Mouse (Mus musculus) midbrain, embryonic 14.5 days (tissue): Measurements from ENCODE around the gene Acad9. TPM values are rescaled to one million over a fixed set of nuclear protein-coding genes. Genes with fewer than 3 reads are reported as not detected.

ENCODE experiments used
- ATAC-seq: fragments of 200-750 bp; cut with Nextera tagmentation; 2 replicates; pipeline ENCODE4 v1.8.0; 2017; ENCODE audit warnings: moderate number of reproducible peaks, moderate library complexity; ENCODE audit not compliant: low FRiP score, low TSS enrichment
- DNase-seq: peaks from one replicate; pipeline ENCODE4 v3.0.0-alpha.2; 2015
- H3K27ac ChIP-seq: fragments of 300-500 bp; sonication (generic); replicated peaks from 2 replicates; pipeline ENCODE4 v1.5.1; 2014; ENCODE audit warnings: mild to moderate bottlenecking, low read depth, low read length, moderate library complexity
- H3K27me3 ChIP-seq: fragments of 300-500 bp; sonication (generic); 2 replicates; pipeline ENCODE4 v1.6.1; 2014; ENCODE audit warnings: low read length, control low read depth, mixed read lengths; ENCODE audit not compliant: control insufficient read depth, insufficient read depth
- H3K36me3 ChIP-seq: fragments of 300-500 bp; sonication (generic); 2 replicates; pipeline ENCODE4 v1.6.1; 2014; ENCODE audit warnings: low read length, control low read depth; ENCODE audit not compliant: control insufficient read depth, insufficient read depth
- H3K4me1 ChIP-seq: fragments of 300-500 bp; sonication (generic); 2 replicates; pipeline ENCODE4 v1.6.1; 2014; ENCODE audit warnings: mild to moderate bottlenecking, antibody characterized with exemption, low read length, control low read depth; ENCODE audit not compliant: control insufficient read depth, insufficient read depth
- H3K4me2 ChIP-seq: fragments of 300-500 bp; sonication (generic); 2 replicates; pipeline ENCODE4 v1.6.1; 2014; ENCODE audit warnings: mild to moderate bottlenecking, low read length, moderate library complexity
- H3K4me3 ChIP-seq: fragments of 300-500 bp; sonication (generic); replicated peaks from 2 replicates; pipeline ENCODE4 v1.5.1; 2014; ENCODE audit warnings: low read depth, low read length
- H3K9ac ChIP-seq: fragments of 300-500 bp; sonication (generic); replicated peaks from 2 replicates; pipeline ENCODE4 v1.6.1; 2014; ENCODE audit warnings: mild to moderate bottlenecking, low read length, moderate library complexity
- H3K9me3 ChIP-seq: fragments of 300-500 bp; sonication (generic); 2 replicates; pipeline ENCODE4 v1.6.1; 2016; ENCODE audit warnings: low read length, control low read depth, mixed read lengths; ENCODE audit not compliant: control insufficient read depth
- whole genome bisulfite sequencing: fragments of 180-500 bp; shearing (Covaris S2); extraction: QIAGEN DNeasy Blood & Tissue Kit; methylation state at CpG from one replicate; pipeline ENCODE4 v1.1.7; 2014; 5-methylcytosine and 5-hydroxymethylcytosine counted together
- polyA plus RNA-seq: library from polyadenylated mRNA; unstranded; fragments of >200 nt; fragmentation: Nextera tagmentation; extraction: Ambion mirVana; gene quantifications from 2 replicates; pipeline ENCODE4 v1.2.1, GENCODE M21; 2014

Gene Acad9
- polyA plus RNA-seq: 76.1 and 96.8 TPM in 2 replicates

GRCm38 (mm10) chr3:36065843-36066651 is at the start of gene Acad9:
Gene Acad9, plus strand, starts transcription at chr3:36065979.
- WGBS: under 1% methylated on average over 49 of the region's 49 CpGs
- peak; percentile 99 for ATAC-seq
- peaks cover 11% of the 10 kb centered on the region for H3K36me3 ChIP-seq

DNA sequence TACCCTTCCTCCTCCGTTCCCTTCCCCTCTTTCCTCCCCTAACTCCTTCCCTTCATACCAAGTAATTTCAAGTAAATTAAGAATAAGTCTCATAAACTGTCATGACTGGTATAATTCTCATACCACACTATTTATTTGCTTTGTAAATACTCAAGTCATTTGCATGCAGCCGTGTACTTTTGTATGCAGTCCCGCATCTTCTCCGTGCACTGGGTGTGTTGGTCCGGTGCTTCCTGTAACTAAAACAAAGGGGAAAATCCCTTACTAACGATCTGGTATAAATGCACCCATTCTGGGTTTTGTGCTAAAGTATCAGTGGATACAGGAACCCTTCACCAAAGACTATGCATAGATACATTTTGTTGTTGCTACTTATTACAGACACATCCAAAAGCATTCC is 40.0 kb upstream of the Acad9 start:
- Histone ChIP-seq H3K9me3 (no peaks in the 10 kb centered on the region), H3K27me3 (no peaks in the 10 kb centered on the region), H3K4me2 (no peak overlapping the region), H3K36me3 (no peaks in the 10 kb centered on the region), H3K9ac (no peak overlapping the region), H3K4me1 (no peaks in the 10 kb centered on the region), H3K4me3 (no peak overlapping the region), H3K27ac (no peak overlapping the region)
- DNase-seq: no peak
- ATAC-seq: no peak
- 91% methylated on average over 6 of the region's 6 CpGs for WGBS

More at GRCm38 (mm10) chr3:36065843-36066651, at the start of gene Acad9:
- peak; percentile 99 for DNase-seq
- Histone ChIP-seq H3K27ac (peak within 1 kb of the TSS; percentile 78), H3K9ac (peak within 1 kb of the TSS; percentile 85), H3K4me2 (peak within 1 kb of the TSS; percentile 84), H3K4me1 (peaks cover 15% of the 10 kb centered on the region), H3K4me3 (peak within 1 kb of the TSS; percentile 91), H3K9me3 (no peaks in the 10 kb centered on the region), H3K27me3 (no peaks in the 10 kb centered on the region; the same call in 1 of the 2 replicates)

DNA sequence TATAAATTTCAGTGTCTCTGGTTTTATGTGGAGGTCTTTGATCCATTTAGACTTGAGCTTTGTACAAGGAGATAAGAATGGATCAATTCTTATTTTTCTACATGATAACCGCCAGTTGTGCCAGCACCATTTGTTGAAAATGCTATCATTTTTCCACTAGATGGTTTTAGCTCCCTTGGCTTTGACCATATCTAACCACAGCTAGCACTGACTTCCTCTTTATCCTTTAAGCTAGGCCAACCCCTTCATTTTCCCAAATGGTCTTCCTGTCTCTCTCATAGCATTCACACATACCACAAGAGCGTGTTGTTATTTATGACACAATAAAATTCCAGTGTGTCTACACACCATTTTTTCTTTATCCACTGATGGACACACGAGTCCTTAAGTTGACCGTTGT is 35.8 kb upstream of the Acad9 start:
- 89% methylated on average over 4 of the region's 4 CpGs for WGBS
- no peak for ATAC-seq
- H3K4me1 ChIP-seq: no peaks in the 10 kb centered on the region
- DNase-seq: no peak
- no peak overlapping the region for H3K4me2 ChIP-seq
- no peak overlapping the region for H3K27ac ChIP-seq
- H3K36me3 ChIP-seq: no peaks in the 10 kb centered on the region
- no peak overlapping the region for H3K4me3 ChIP-seq
- no peaks in the 10 kb centered on the region for H3K9me3 ChIP-seq
- no peaks in the 10 kb centered on the region for H3K27me3 ChIP-seq
- H3K9ac ChIP-seq: no peak overlapping the region

GRCm38 (mm10) chr3:36031740-36032510 is 33.9 kb upstream of the Acad9 start:
- no peak overlapping the region for H3K27ac ChIP-seq
- no peak overlapping the region for H3K4me3 ChIP-seq
- no peak overlapping the region for H3K4me2 ChIP-seq
- H3K27me3 ChIP-seq: no peaks in the 10 kb centered on the region
- no peaks in the 10 kb centered on the region for H3K4me1 ChIP-seq
- H3K9ac ChIP-seq: no peak overlapping the region
- H3K9me3 ChIP-seq: no peaks in the 10 kb centered on the region
- ATAC-seq (no peak), DNase-seq (no peak)
- no peaks in the 10 kb centered on the region for H3K36me3 ChIP-seq
- 74% methylated on average over 6 of the region's 6 CpGs for WGBS

DNA sequence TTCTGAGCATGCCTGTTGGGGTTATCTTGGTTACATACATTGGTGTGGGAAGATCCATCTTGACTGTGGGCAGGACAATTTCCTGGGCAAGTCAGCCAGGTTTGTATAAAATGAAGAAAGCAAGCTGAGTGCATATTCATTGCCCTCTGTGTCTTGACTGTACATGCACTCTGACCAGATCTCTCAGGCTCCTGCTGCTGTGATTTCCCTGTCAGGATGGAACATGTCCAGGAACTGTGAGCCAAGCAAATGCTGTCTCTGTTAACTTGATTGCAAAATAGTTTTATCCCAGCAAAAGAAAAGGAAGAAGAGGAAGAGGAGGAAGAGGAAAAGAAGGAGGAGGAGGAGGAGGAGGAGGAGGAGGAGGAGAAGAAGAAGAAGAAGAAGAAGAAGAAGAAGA is 21.3 kb upstream of the Acad9 start:
- DNase-seq (no peak), ATAC-seq (no peak)
- H3K4me2 ChIP-seq: no peak overlapping the region
- H3K27ac ChIP-seq: no peak overlapping the region
- H3K27me3 ChIP-seq: no peaks in the 10 kb centered on the region
- H3K9ac ChIP-seq: no peak overlapping the region
- no peaks in the 10 kb centered on the region for H3K36me3 ChIP-seq
- H3K9me3 ChIP-seq: no peaks in the 10 kb centered on the region
- H3K4me3 ChIP-seq: no peak overlapping the region
- no peaks in the 10 kb centered on the region for H3K4me1 ChIP-seq

- H3K27ac ChIP-seq: no peak overlapping the region
- no peak overlapping the region for H3K4me2 ChIP-seq
- DNase-seq: no peak
- H3K27me3 ChIP-seq: no peaks in the 10 kb centered on the region
- ATAC-seq: no peak
- no peak overlapping the region for H3K9ac ChIP-seq
- H3K4me3 ChIP-seq: no peak overlapping the region
- no peaks in the 10 kb centered on the region for H3K36me3 ChIP-seq
- no peaks in the 10 kb centered on the region for H3K4me1 ChIP-seq
- no peaks in the 10 kb centered on the region for H3K9me3 ChIP-seq
- WGBS: 78% methylated on average over 4 of the region's 4 CpGs
Observed at GRCm38 (mm10) chr3:36045086-36045485, 20.7 kb upstream of the Acad9 start.

DNA sequence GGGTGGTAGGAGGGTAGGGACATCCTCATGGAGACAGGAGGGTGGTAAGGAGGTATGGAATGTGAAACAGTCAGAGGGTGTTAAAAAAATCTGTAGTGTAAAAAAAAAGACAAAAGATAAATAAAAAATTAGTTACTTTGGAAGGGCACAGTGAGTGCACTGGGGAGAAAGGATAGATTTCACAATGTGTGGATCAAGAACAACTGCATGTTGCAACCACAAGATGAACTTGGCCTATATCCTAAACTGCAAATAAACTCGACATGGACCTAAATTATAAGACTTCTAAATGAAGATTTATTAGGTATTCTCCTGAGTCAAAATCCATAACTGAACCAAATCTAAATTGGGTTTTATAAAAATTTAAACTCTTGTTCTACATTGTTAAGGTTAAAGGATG is 16.7 kb upstream of the Acad9 start:
- Histone ChIP-seq H3K4me2 (no peak overlapping the region), H3K27ac (no peak overlapping the region), H3K9ac (no peak overlapping the region), H3K4me3 (no peak overlapping the region), H3K4me1 (no peaks in the 10 kb centered on the region), H3K27me3 (no peaks in the 10 kb centered on the region), H3K9me3 (no peaks in the 10 kb centered on the region), H3K36me3 (no peaks in the 10 kb centered on the region)
- WGBS: 77% methylated on average over 1 of the region's 1 CpGs
- no peak for DNase-seq
- ATAC-seq: no peak

DNA sequence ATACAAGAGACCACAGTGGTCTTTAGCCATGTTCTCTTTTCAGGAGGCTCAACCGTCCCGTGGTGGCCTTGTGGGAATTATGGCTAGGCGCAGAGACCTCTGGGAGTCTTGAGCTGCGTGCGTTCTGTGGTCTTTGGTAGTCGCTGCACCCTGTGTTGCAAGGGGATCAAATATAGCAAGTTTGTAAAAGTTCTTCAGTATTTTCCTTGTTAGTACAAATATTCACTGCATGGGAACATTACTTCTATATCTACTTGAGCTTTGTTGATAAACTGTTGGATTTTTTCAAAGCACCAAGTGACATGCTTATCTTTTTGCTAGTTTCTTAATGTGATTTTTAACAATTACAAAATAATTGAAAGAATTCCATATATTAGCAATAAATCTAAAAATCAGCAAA is 12.3 kb upstream of the Acad9 start, which contains the start of gene Ccdc144b:
Ccdc144b (minus strand) TSS at position 101 of the 400 bp plus-strand sequence.
- WGBS: 93% methylated on average over 6 of the region's 6 CpGs
- DNase-seq: no peak

More for the DNA sequence above, 12.3 kb upstream of the Acad9 start, which contains the start of gene Ccdc144b:
- no peaks in the 10 kb centered on the region for H3K36me3 ChIP-seq
- no peaks in the 10 kb centered on the region for H3K9me3 ChIP-seq
- H3K27ac ChIP-seq: no peak within 1 kb of the TSS
- H3K4me1 ChIP-seq: no peaks in the 10 kb centered on the region
- ATAC-seq: no peak
- H3K4me2 ChIP-seq: no peak within 1 kb of the TSS
- H3K27me3 ChIP-seq: no peaks in the 10 kb centered on the region
- H3K9ac ChIP-seq: no peak within 1 kb of the TSS
- no peak within 1 kb of the TSS for H3K4me3 ChIP-seq
